Mouse (Mus musculus) limb, embryonic 13.5 days (tissue): ENCODE results near the gene Esam. TPM values are rescaled to one million over a fixed set of nuclear protein-coding genes. Genes with fewer than 3 reads are reported as not detected.

Experiments
- ATAC-seq: fragments of 200-750 bp; cut with Nextera tagmentation; 2 replicates; pipeline ENCODE4 v1.8.0; 2017; ENCODE audit warnings: low read depth, moderate number of reproducible peaks, moderate TSS enrichment; ENCODE audit not compliant: low FRiP score
- H3K27ac ChIP-seq: fragments of 300-500 bp; sonication (generic); 2 replicates; pipeline ENCODE4 v1.5.1; 2015; ENCODE audit warnings: inconsistent platforms, mild to moderate bottlenecking, moderate library complexity
- H3K27me3 ChIP-seq: fragments of 300-500 bp; sonication (generic); 2 replicates; pipeline ENCODE4 v1.6.1; 2015; ENCODE audit warnings: mild to moderate bottlenecking, inconsistent platforms
- H3K36me3 ChIP-seq: fragments of 300-500 bp; sonication (generic); 2 replicates; pipeline ENCODE4 v1.6.1; 2015; ENCODE audit warnings: inconsistent platforms, mild to moderate bottlenecking, moderate library complexity
- H3K4me1 ChIP-seq: fragments of 300-500 bp; sonication (generic); 2 replicates; pipeline ENCODE4 v1.6.1; 2015; ENCODE audit warnings: inconsistent platforms
- H3K4me2 ChIP-seq: fragments of 300-500 bp; sonication (generic); replicated peaks from 2 replicates; pipeline ENCODE4 v1.6.1; 2015; ENCODE audit warnings: inconsistent platforms, mild to moderate bottlenecking, moderate library complexity
- H3K4me3 ChIP-seq: fragments of 300-500 bp; sonication (generic); 2 replicates; pipeline ENCODE4 v1.5.1; 2015; ENCODE audit warnings: moderate library complexity, mild to moderate bottlenecking, inconsistent platforms
- H3K9ac ChIP-seq: fragments of 300-500 bp; sonication (generic); 2 replicates; pipeline ENCODE4 v1.6.1; 2015; ENCODE audit warnings: mild to moderate bottlenecking, inconsistent platforms
- H3K9me3 ChIP-seq: fragments of 300-500 bp; sonication (generic); 2 replicates; pipeline ENCODE4 v1.6.1; 2016; ENCODE audit warnings: inconsistent platforms
- WGBS: fragments of 180-500 bp; shearing (Covaris S2); methylation state at CpG from one replicate; pipeline ENCODE4 v1.1.7; 2015; 5-methylcytosine and 5-hydroxymethylcytosine counted together
- polyA plus RNA-seq: library from polyadenylated mRNA; unstranded; fragments of >200 nt; fragmentation: Nextera tagmentation; extraction: Ambion mirVana; gene quantifications from 2 replicates; pipeline ENCODE4 v1.2.1, GENCODE M21; 2015

Gene Esam
- polyA plus RNA-seq, 1 experiment from 2014 or later: 39.3 TPM

DNA sequence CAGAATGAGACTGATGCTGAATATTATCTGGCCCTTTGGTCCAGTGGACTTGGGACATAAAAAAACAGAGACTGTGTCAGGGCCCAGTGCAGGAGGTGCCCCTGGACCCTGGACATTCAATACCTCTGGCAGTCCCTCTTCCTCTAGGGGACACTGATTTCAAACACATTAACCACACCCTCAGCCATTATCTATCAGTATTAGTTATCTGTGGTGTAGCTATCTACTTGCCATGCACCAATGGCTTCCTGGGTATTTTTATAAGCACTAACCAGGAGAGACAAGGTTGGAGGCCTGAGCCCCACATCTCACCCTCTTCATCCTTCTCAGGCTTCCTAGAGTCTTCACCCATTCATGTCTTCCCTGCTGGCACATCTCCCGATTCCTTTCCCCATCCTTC is 22.6 kb downstream of the Esam start:
- WGBS: 56% methylated on average over 1 of the region's 1 CpGs
- H3K9me3 ChIP-seq: no peaks in the 10 kb centered on the region
- no peak for ATAC-seq

DNA sequence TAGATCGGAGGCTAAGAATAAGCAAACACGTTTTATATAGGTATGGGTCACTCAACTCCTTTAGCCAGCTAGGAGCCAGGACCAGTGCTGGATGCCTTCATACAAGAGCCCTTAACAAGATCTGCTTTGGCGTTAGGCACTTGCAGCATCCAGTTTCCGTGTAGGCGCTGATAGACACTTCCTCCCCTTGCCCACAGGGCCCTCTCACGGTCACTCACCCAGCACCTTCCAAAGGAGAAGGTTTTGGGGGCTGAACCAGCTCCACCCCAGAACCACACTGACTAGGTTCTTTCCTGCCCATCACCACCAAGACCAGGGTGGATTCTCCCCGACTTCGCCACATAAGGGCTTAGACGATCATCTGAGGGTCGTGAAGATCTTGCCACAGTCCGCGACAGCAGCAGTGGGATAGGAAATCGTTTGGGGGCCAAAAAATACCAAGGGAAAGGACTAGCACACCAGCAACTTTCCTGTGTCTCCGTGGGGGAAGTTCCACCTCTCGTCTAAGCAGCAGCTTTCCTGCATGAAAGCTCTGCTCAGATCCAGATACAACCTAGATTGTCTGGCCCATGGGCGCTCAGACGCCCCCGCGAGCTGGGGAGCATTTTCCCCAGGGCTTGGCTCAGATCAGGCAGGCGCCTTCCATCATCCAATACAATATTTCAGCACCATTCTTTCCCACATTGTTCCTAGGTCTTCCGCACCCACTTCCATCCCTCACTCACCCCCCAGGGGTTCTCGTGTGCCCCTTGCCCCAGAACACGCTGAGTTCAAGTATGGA is 24.1 kb downstream of the Esam start:
- WGBS: 3% methylated on average over 23 of the region's 23 CpGs
- Histone ChIP-seq H3K9me3 (no peaks in the 10 kb centered on the region), H3K4me2 (peak overlapping the region; percentile 82), H3K27ac (no peak overlapping the region), H3K27me3 (peaks cover 85% of the 10 kb centered on the region), H3K36me3 (no peaks in the 10 kb centered on the region), H3K9ac (peak overlapping the region; percentile 36), H3K4me3 (peak overlapping the region; percentile 47), H3K4me1 (peaks cover 23% of the 10 kb centered on the region)
- ATAC-seq: no peak

More for the DNA sequence above, 22.6 kb downstream of the Esam start:
- no peak overlapping the region for H3K27ac ChIP-seq
- no peak overlapping the region for H3K9ac ChIP-seq
- H3K4me1 ChIP-seq: peaks cover 25% of the 10 kb centered on the region
- H3K4me2 ChIP-seq: no peak overlapping the region
- H3K4me3 ChIP-seq: no peak overlapping the region
- no peaks in the 10 kb centered on the region for H3K36me3 ChIP-seq
- H3K27me3 ChIP-seq: peaks cover 96% of the 10 kb centered on the region

- H3K4me3 ChIP-seq: peak within 1 kb of the TSS; percentile 47
- WGBS: 4% methylated on average over 31 of the region's 31 CpGs
- peak within 1 kb of the TSS; percentile 82 for H3K4me2 ChIP-seq
- H3K9ac ChIP-seq: peak within 1 kb of the TSS; percentile 36
- H3K4me1 ChIP-seq: peaks cover 28% of the 10 kb centered on the region
- H3K36me3 ChIP-seq: no peaks in the 10 kb centered on the region
- no peak within 1 kb of the TSS for H3K27ac ChIP-seq
- peak; percentile 97 for ATAC-seq
- no peaks in the 10 kb centered on the region for H3K9me3 ChIP-seq
- H3K27me3 ChIP-seq: peaks cover 77% of the 10 kb centered on the region
Measured at GRCm38 (mm10) chr9:37552536-37553293, 24.8 kb downstream of the Esam start, which contains the start of gene Nrgn. Nrgn (minus strand) TSS chr9:37552904.

DNA sequence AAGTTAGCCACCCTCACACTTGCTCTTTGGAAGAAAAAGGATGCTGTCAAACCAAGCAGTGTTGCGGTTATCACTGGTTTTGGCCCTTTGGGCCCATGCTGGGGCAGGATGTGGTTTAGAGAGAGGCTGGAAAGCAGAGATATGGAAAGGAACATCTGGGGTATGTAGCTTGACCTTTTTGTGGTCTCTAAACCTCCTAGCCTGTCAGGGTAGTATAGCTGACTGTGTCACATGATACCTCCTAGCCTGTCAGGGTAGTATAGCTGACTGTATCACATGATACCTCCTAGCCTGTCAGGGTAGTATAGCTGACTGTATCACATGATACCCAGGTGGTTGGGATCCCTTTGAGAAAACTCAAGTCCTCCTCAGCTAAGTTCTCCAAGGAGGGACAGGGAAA is 26.4 kb downstream of the Esam start:
- Histone ChIP-seq H3K4me1 (peaks cover 30% of the 10 kb centered on the region), H3K27ac (no peak overlapping the region), H3K4me3 (no peak overlapping the region), H3K9ac (no peak overlapping the region), H3K9me3 (no peaks in the 10 kb centered on the region), H3K4me2 (no peak overlapping the region), H3K27me3 (peaks cover 69% of the 10 kb centered on the region), H3K36me3 (no peaks in the 10 kb centered on the region)
- WGBS: 88% methylated on average over 1 of the region's 1 CpGs
- ATAC-seq: no peak

- Histone ChIP-seq H3K36me3 (no peaks in the 10 kb centered on the region), H3K4me2 (0 out of 2 replicates have a peak within 1 kb of the TSS, but pooled peaks have one; percentile 1), H3K4me1 (peaks cover 30% of the 10 kb centered on the region), H3K27me3 (peaks cover 60% of the 10 kb centered on the region), H3K27ac (no peak within 1 kb of the TSS), H3K4me3 (no peak within 1 kb of the TSS), H3K9me3 (no peaks in the 10 kb centered on the region), H3K9ac (0 out of 2 replicates have a peak within 1 kb of the TSS, but pooled peaks have one; percentile 13)
- WGBS: 31% methylated on average over 7 of the region's 7 CpGs
- ATAC-seq: no peak
Measured at GRCm38 (mm10) chr9:37554838-37555748, 27.2 kb downstream of the Esam start, which contains the start of gene Siae. Siae (plus strand) TSS chr9:37555698.

DNA sequence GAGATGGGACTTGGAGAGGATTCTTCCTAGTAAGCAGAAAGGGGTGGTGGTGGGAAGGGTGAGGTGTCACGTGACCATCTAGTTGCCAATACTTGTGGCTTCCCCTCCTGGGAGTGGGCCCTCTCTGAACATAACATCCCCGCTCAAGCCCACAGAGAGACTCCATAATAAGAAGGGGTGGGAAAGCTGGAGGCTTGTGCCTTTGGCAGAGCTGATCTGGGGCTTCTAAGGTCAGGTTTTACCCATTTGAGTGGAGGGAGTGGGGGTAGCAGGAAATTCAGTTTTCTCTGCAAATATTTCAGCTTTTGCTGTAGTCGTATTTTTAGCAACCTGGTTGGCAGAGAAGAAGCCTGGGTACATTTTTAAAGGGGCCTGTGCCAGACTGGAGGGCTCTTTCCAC is 28.5 kb downstream of the Esam start:
- no peak for ATAC-seq
- Histone ChIP-seq H3K4me3 (no peak overlapping the region), H3K9me3 (no peaks in the 10 kb centered on the region), H3K4me1 (peaks cover 30% of the 10 kb centered on the region), H3K9ac (no peak overlapping the region), H3K27me3 (peaks cover 48% of the 10 kb centered on the region), H3K4me2 (no peak overlapping the region), H3K27ac (no peak overlapping the region), H3K36me3 (no peaks in the 10 kb centered on the region)
- WGBS: 71% methylated on average over 3 of the region's 3 CpGs

DNA sequence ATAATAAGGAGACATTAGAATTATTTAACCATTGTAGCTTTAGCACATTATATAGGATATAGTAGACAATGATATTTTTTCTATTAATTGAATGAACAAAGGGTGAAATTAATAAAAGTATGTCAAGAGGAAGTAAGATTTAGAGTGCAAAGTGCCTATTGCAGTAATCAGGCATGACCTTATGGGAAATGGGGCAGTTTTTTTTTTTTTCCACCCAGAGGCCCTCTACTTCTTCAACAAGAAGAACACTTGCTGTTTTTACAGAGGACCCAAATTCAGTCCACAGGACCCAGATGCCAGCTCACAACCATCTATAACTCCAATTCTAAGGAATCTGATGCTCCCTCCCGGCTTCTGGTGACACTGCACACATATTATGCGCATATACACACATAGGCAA is 32.7 kb downstream of the Esam start:
- no peak for ATAC-seq
- H3K27ac ChIP-seq: no peak overlapping the region
- 88% methylated on average over 2 of the region's 2 CpGs for WGBS
- H3K9me3 ChIP-seq: no peaks in the 10 kb centered on the region
- no peak overlapping the region for H3K4me3 ChIP-seq
- no peaks in the 10 kb centered on the region for H3K36me3 ChIP-seq
- peaks cover 9% of the 10 kb centered on the region; the same call in 1 of the 2 replicates for H3K27me3 ChIP-seq
- no peak overlapping the region for H3K4me2 ChIP-seq
- H3K9ac ChIP-seq: no peak overlapping the region
- H3K4me1 ChIP-seq: peaks cover 7% of the 10 kb centered on the region

GRCm38 (mm10) chr9:37563805-37564204 is 35.9 kb downstream of the Esam start:
- peaks cover 12% of the 10 kb centered on the region; the same call in 1 of the 2 replicates for H3K27me3 ChIP-seq
- H3K27ac ChIP-seq: no peak overlapping the region
- H3K4me3 ChIP-seq: no peak overlapping the region
- H3K4me2 ChIP-seq: no peak overlapping the region
- no peak overlapping the region for H3K9ac ChIP-seq
- H3K36me3 ChIP-seq: no peaks in the 10 kb centered on the region
- no peaks in the 10 kb centered on the region for H3K9me3 ChIP-seq
- ATAC-seq: no peak
- 47% methylated on average over 1 of the region's 1 CpGs for WGBS
- peaks cover 16% of the 10 kb centered on the region for H3K4me1 ChIP-seq

- WGBS: 78% methylated on average over 2 of the region's 2 CpGs
Measured at GRCm38 (mm10) chr9:37567019-37567418, 39.1 kb downstream of the Esam start.

DNA sequence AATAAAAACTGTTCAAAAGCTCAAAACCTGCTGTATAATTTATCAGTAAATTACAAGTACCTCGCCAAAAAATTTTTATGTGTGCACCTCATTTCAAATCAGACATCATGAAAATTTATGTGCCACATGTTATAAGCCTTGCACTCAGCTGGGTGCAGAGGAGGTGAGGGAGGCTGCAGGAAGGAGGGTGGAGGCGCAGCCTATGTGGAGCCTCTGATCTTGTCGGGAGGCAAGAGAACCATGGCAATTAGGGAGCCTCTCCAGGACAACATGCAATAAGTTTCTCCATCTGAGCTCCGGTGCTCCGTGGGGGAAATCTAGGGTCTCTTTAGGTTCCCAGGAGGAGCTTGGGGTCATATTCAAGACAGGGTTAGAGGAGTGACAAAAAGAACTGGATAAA is 39.6 kb downstream of the Esam start:
- Histone ChIP-seq H3K9me3 (no peaks in the 10 kb centered on the region), H3K36me3 (no peaks in the 10 kb centered on the region), H3K27ac (no peak overlapping the region), H3K27me3 (peaks cover 14% of the 10 kb centered on the region; the same call in 1 of the 2 replicates), H3K4me1 (peaks cover 16% of the 10 kb centered on the region), H3K4me3 (no peak overlapping the region), H3K9ac (no peak overlapping the region), H3K4me2 (peak overlapping the region; percentile 46)
- WGBS: 14% methylated on average over 5 of the region's 5 CpGs
- ATAC-seq: no peak

More at GRCm38 (mm10) chr9:37567019-37567418, 39.1 kb downstream of the Esam start:
- no peak for ATAC-seq
- H3K4me3 ChIP-seq: no peak overlapping the region
- no peak overlapping the region for H3K27ac ChIP-seq
- no peak overlapping the region for H3K4me2 ChIP-seq
- H3K9me3 ChIP-seq: no peaks in the 10 kb centered on the region
- H3K4me1 ChIP-seq: peaks cover 16% of the 10 kb centered on the region
- no peaks in the 10 kb centered on the region for H3K36me3 ChIP-seq
- H3K27me3 ChIP-seq: peaks cover 14% of the 10 kb centered on the region; the same call in 1 of the 2 replicates
- no peak overlapping the region for H3K9ac ChIP-seq

- Histone ChIP-seq H3K36me3 (no peaks in the 10 kb centered on the region), H3K9ac (no peak overlapping the region), H3K9me3 (no peaks in the 10 kb centered on the region), H3K4me3 (no peak overlapping the region), H3K4me1 (peaks cover 16% of the 10 kb centered on the region), H3K27me3 (peaks cover 14% of the 10 kb centered on the region; the same call in 1 of the 2 replicates), H3K27ac (no peak overlapping the region), H3K4me2 (peak overlapping the region; percentile 46)
- 19% methylated on average over 15 of the region's 15 CpGs for WGBS
- ATAC-seq: no peak
Measured at GRCm38 (mm10) chr9:37567892-37568604, 40.2 kb downstream of the Esam start.
